Mouse (Mus musculus): ENCODE measurements around the gene Creb3l1.

Gene Creb3l1

DNA sequence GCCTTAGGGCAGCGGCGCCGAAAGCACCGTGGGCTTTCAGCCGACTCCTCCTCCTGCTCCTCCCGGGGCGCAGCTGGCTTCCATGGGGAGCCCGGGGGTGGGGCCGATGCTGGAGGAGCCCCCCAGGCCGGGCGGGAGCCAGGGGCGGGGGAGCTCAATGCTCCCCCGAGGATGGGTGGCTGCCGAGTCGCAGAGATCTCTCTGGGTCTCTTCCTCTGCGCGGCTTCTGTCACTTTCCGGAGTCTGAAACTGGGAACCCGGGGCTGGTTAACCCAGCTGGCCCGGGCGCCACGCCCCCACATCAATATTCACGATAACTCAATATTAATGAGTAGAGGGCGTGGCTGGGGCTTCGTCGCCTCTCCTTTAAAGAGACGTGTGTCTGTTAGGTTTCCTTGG lies at the start of gene Creb3l1:
TSS of gene Creb3l1 (minus strand) at position 229 of the 399 bp plus-strand sequence.
- DNase-seq (ENCODE audit: low read depth, low spot score), result no peak

DNA sequence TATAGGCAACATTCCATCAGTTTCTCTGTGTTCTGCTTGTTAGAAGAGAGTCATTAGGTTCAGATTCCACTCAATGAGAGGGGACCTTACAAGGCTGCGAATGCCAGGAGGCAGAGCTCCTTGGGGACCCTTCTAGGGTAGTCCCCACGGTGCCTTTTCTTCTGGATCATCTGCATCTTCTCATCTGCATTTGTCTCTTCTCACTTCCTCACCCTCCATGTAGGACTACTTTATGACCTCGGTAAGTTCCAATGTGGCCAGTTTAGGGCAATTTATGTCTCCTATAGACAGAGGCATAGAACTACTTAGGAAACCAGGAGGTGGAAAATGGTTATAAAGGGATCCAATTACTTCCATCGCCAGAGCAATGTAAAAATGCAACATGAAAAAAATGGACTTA lies 46.8 kb upstream of the Creb3l1 start:
- no peak for DNase-seq (ENCODE audit: low read depth, low spot score)

DNA sequence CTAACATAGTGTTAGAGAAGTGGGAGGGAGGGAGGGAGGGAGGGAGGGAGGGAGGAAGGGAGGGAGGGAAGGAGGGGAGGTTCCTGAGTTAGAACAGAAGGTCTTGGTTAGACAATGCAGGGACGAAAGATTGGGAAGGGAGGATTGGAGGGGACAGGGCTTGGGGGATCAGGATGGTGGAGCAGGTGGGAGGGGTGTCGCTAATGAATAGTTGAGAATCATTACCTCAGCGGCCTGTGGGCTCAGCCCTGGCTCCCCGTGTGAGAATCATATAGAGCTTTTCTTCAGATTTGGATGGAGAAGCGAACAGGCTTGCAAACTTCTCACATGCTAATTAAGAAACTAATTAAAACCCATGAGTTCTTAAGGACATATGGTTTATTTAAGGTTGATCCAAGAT lies 45.3 kb upstream of the Creb3l1 start:
- no peak for DNase-seq (ENCODE audit: low read depth, low spot score)

DNA sequence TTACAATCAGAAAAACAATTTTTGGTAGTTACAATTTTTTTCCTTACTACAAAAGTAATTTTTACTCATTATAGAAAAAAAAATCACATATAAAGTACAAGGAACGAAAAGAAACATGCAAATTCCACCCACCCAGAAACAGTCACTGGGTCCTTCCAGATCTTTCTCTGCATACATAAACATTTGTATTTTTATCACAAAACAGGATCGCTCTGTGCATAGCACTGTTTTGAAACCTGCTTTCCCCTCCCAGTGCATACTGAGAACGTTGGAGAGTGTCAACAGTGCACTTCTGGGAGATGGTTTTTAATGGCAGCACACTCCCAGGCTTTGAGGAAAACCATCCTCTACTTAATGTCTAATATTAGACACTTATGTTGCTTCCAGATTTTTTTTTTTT lies 43.3 kb upstream of the Creb3l1 start:
- no peak for DNase-seq (ENCODE audit: low read depth, low spot score)

DNA sequence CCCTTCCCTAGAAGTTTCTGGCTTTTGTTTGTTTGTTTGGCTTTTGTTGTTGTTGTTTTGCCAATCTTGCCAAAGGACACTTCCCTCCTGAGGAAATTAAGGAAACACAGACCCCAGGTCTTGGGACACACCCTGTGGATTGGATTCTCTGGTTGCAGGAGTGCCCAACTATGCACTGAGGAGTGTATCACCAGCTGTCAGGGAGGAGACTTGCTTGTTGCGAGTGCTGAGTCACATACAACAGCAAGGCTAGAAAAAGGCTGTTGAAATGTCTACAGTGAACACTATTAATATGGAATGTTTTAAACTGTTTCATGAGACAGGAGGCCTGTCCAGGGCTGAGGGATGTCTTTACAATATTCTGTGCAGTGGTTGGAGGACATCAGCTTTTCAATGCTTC lies 42.6 kb upstream of the Creb3l1 start:
- DNase-seq (ENCODE audit: low read depth, low spot score), result no peak

DNA sequence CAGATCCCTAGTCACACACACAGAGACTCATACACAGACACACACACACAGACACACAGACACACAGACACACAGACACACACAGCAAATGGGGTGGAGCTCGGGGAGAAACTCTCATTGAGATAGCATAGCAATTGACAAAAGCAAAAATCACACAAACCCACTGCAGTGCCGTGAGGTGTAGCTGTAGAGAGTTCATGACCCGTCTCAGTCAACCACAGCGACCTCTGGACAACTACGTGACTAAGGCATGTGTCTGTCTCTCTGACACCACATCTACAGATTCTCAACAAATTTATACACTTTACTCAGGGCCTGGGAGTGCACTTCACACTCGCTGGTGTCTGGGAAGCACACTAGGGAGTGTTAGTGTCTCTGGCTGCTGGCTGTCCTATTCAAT lies 41.6 kb upstream of the Creb3l1 start:
- no peak for DNase-seq (ENCODE audit: low read depth, low spot score)

DNA sequence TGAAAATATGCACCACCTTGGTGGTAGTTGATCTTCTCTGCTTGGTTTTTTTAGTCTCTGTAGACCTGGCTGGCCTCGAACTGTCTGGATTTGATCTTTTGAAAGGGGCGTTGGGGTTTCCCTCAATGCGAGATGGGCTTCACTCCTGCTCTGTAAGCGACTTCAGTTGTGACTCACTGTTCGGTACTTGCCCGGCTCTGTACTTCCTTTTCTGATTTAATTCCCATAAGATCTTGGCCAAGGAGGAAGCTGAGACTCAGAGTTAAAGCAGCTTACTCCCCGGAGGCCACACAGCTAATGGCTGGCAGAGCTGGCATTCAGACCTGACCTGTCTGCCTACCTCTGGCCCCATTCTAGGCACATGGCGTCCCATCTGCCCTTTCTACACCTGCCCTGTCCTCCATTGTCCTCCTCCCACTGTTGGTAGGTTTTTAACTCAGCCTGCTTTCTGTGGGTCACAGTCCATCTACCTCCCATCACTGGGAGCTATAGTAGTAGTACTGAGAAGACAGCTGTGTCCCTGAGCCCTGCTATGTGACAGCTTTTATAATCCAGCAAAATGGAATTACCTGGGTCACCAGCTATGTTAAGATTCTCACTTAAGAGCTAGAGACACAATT lies 41.1 kb upstream of the Creb3l1 start:
- DNase-seq (ENCODE audit: low read depth, low spot score), result no peak

DNA sequence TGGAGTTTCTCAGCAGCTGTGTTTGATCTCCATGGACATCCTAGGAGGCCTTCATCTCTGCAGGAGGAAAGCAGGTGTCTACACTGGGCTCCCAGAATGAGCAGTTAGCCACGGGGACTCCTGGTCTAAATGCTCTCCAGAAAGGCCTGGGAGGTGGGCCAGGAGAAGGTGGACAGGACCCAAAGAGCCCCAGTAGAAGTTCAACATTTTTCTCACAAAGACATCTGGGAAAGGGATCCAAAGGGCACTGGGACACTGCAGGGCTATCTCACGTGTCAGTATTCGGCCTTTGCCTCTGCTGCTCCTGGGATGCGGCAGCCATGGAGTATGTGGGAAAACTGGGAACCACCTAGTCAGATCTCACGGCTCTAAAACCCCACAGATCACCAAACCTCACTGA lies 38.8 kb upstream of the Creb3l1 start:
- no peak for DNase-seq (ENCODE audit: low read depth, low spot score)

DNA sequence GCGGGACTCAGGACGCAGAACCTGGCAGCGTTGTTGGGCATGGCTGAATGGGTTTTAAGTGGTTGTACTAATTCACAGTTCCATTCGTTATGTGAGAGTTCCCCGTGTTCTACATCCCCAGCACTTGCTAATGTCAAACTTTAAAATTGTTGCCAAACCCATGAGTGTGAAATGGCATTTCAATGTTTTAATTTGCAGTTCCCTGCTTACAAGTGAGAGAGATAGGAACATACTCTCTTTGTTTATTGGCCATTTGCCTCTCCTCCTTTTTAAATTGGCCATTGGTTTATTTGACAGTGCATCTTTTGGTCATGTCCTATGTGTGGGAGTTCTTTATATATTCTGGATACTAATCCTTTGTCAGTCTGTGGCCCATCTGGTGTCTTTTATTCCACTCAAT lies 37.0 kb upstream of the Creb3l1 start:
- no peak for DNase-seq (ENCODE audit: low read depth, low spot score)

DNA sequence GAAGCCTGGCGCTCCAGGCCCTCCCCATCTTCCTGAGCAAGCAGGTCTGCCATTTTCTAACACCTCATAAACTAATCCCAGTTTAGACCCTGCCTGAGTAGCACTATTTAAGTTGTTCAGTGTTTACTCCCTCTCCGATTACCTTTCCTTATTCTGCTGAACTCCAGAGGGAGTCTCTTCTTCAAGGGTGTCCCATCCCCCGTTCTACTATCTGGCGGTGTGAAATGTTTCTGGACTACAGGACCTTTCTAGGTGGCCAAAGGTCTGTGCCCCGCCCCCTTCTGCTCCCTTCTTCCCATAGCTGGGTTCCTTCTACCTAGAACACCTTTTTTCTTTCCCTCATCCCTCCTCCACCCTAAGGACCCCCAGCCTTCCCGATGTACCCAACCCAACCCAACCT lies 36.0 kb upstream of the Creb3l1 start:
- DNase-seq (ENCODE audit: low read depth, low spot score), result no peak

DNA sequence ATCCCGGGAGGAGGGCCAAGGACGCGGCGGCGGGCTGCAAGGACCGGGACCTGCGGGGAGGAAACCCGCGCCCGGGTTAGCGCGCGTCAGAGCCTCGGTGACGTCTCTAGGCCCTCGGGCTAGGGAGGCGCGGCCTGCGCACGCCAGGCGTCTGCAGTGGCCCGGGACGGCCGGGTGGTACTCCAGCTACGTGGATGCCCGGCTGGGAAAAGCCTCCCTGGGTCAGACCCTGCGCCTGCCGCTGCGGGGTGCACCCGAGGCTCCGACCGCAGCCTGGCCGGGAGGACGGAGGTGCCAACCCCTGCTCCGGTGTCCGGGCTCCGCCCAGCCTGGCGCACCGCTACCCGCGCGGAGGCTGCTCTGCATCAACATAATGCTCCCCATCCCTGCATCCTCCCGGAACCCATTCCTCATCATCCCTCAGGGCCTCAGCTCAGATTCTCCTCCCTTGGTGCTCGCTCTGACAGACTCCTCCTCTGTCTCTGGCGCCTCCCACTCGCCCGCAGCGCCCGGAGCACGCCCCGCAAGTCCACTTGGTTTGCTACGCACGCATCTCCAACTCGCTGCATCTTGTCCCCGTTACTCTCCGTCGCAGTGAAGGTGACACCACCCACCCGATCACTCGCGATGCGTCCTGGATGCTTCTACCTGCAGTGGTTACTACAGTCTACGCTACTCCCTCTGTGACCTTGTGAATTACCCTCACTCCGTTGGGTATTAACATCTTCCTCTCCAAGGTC lies 35.3 kb upstream of the Creb3l1 start:
- DNase-seq (ENCODE audit: low read depth, low spot score), result no peak

DNA sequence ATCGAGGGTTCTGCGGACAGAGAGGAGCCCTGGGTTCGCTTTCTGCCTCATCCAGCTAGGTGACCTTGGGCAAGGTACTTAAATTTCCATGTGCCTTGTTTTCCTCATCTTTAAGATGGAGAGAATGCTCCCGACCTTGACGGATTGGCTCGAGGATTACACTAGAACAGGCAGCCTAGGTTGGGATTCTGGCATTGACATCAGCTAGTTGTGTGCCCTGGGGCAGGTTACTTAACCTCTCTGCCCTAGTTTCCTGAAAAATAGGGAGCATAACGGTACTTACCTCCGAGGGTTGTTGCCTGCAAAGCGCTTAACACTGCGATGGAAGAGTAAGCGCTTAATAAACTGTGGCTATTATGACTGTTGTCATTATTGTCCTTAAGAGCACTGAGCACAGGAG lies 34.6 kb upstream of the Creb3l1 start:
- no peak for DNase-seq (ENCODE audit: low read depth, low spot score)

DNA sequence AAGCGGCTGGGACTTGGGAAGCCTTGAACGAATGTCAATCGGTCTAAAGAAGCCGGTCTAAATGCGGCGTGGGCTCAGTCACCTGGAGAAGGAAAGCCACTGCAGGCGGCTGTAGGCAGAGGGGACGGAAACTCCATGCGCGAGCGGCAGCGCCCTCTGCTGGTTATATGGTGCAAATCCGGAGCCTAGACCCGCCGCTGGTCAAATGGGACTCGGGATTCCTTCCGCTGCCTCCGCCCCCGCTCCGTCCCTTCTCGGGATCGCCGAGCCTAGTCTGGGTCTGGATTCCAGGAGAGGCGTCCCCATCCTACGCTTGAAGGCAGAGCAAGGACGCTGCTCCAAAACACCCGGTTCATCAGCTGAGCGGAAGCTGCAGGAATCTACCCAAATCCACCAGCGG lies 34.2 kb upstream of the Creb3l1 start:
- peak; percentile 20 for DNase-seq (ENCODE audit: low read depth, low spot score)

DNA sequence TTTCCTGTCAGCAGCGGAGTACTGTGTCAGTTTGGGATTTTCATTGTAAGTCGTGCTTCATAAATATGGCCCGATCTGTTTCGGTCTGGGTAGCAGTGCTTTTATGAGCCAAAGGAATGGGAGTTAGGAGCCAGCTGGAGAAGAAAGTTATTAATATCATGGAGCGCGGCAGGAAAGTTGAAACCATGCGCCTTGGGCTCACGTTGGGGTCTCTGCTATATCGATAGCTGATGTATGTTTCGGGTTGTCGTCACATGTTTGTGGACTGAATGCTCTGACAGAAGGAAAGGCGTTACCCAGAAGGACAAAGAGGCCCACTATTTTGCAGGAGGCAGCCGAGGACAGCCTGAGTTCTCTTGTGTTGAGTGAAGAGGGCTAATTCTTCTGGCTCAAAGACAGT lies 32.5 kb upstream of the Creb3l1 start:
- no peak for DNase-seq (ENCODE audit: low read depth, low spot score)

DNA sequence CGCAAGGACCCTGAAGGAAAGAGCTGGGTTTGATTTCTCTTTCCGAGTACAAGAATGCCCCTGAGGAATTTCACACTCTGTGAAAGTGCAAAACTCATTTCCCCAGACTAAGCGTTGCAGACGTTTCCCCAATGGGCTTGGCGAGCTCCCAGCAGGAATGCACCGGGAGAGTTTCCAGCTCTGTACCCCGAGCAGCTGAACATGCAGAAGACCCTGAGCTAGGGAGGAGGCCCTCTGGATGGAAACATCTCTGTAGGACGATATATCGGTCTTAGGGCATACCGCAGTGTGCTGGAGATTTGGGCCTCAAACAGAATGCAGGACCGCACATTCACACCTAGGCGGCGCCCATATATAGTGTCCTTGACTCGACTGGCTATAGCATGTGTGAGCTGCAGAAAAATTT lies 31.5 kb upstream of the Creb3l1 start:
- DNase-seq (ENCODE audit: low read depth, low spot score), result no peak

DNA sequence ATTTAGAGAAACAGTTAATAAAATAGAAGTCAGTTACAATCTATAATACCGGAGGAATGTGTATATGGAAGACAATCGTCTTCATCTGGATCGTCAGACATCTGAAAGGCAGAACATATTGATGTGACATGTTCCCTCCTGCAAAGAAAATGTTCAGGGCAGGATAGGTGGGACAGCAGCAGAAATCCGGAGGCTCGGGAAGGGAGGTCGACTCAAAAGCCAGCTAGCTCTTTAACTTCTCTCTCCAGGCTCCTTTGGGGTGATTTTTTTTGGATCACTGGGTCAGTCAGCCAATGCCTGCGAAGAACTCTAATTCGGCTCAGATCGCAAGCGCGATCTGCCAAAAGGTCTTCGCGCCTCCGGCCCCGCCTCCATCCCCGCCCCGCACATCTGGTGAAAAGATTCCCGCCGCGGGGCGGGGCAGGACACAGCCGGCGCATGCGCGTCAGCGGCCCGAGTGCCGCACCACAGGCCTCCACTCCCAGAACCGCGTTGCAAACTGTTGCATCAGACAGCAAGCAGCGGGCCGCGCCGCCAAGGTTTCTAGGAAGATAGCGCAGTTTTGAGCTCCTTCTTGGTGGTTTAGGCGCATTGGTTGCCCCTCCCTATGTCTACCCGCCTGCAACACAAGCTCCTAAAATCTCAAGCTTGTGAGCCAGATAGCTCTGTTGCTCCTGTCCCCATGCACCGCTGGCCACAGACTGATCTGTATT lies 31.0 kb upstream of the Creb3l1 start:
- DNase-seq (ENCODE audit: low read depth, low spot score), result peak; percentile 36

DNA sequence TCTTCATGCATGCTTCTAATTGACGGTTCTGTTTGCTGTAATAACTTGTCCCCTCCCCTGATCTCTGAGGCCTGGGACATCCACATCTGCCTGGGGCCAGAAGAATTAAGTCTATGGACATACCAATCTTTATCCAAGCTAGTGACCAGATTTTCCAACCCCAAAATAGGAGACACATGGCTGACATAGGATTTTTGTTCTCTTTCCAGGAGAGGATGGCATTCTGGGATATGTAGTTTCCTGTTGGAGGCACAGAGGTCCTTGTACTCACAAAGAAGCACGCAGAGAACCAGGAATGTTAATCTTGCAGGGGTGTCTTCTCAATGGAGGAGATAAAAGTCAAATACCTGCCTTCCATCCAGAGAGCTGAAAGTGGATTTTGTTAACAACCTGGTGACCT lies 28.5 kb upstream of the Creb3l1 start:
- DNase-seq (ENCODE audit: low read depth, low spot score), result no peak

DNA sequence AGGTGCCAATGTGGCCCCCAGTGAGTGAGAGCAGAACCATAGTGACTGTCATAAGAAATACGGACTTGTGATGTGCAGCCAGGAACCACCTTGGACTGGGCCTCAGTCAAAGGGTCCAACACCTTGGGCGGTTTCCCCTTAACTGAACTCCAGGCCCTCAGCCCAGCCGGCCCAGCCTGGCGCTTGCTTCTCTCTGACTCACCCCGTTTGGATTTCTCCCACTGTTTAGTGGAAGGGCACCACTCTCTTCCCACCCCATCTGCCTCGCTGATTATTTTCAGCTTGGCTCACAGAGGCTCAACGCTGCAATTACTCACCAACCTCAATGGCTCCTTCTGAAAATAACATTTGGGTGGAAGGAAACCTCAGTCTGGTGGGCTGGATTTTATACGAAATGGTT lies 27.9 kb upstream of the Creb3l1 start:
- no peak for DNase-seq (ENCODE audit: low read depth, low spot score)

DNA sequence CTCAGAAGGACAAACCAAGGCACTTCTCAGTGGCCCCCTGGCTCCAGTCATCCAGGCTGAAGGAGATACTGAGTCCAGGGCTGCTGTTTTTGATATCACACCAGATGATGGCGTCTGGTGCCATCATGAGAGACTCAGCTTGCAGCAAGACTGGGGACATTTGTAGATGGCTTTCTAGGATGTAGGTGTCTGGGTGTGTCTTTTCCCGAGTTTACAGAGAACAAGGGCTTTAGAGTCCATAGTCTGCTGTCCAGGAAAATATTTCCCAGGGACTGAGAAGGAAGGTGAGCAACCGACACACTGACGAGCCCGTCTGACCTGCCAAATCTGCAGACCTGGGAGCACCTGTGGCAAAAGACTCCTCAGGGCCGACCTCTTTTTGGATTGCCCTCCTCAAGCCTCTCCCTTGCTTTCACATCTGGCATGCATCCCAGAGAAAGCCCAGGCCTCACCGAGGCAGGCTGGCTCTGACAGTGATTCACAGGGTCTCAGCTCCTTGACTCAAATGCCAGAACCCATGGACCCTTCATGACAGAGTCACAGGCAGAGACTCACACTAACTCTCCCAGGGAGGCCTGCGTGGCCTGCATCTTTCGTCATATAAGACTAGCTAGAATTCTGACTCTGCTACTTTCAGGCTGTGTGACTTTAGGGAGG lies 23.9 kb upstream of the Creb3l1 start:
- DNase-seq (ENCODE audit: low read depth, low spot score), result no peak

DNA sequence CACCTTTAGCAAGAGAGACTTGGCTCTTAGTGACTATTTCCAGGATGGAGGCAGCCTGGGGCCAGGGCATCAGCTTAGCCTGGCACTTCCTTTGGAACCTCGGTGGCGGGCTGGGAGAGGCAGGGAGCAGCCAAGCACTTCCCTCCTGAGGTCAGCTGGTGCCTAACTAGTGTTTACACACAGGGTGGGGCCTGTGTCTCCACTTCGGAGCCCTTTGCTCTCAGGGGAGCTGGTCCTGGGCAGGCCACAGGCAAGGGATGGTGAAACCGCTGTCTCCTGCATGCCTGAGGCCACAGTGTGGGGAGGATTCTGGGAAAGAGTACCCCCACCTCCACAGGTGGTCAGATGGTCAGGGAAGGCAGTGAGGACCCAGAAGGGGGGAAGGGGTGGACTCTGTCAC lies 23.3 kb upstream of the Creb3l1 start:
- DNase-seq (ENCODE audit: low read depth, low spot score), result no peak

DNA sequence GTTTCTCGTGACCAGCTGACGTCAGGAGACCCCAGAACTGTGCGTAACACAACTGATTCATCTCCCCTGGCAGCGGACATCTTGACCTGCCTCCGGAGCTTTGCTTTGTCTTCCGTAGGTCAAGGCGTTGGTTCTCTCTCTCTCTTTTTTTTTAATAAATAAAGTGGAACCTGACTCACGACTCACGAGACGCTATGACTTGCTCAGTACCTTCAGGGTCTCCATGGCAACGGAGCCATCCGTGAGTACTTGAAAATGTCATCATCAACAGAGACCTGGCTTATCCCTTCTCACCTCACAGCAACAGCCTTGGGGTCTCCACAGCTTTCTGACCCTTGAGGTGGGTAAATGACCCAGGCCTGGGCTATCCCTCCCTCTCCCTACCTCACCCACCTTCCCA lies 19.0 kb upstream of the Creb3l1 start:
- DNase-seq (ENCODE audit: low read depth, low spot score), result no peak

DNA sequence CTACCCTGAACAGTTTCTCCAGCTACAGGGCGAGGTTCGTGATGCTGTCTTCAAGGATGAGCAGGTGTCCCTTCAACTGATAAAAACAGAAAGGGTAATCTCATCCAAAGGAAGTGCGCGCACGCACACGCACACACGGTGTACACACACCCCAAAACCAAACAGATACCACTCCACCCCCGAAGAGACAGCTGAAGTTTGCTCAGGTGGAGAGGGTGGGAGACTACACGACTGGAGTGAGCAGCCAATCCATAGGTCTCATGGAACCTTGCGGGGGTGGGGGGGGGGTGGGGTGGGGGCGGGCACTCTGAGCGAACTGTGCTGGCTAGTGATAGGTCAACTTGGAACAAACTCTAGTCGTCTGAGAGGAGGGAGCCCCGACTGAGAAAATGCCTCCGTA lies 17.2 kb upstream of the Creb3l1 start:
- no peak for DNase-seq (ENCODE audit: low read depth, low spot score)

DNA sequence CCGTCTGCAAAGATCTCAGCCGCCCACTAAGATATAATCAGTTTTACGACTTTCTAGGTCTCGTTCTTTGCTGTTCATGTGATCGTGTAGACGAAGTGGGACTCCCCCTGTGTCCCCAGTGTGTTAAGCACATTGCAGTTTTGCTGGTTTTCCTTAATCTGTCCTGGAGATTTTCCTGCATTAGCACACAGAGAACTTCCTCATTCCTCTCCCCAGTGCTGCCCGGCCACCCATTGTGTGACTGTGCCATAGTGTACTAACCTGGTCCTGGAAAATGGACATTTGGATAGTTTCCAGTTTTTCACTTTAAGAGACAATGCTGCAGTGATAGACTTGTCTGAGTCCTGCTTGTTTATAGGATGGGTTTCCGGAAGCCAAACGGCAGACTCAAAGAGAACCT lies 10.0 kb upstream of the Creb3l1 start:
- no peak for DNase-seq (ENCODE audit: low read depth, low spot score)
